Mouse (Mus musculus): Measurements from ENCODE around the gene Gm4707. TPM values are rescaled to one million over a fixed set of nuclear protein-coding genes. Genes with fewer than 3 reads are reported as not detected.
A peak's percentile ranks its signal among the peaks of the same experiment; 100 is the strongest.

The Gm4707 gene
- polyA plus RNA-seq (2015; fragmentation: Nextera tagmentation; extraction: Ambion mirVana), result 0.40 and 0.54 TPM in 2 replicates

DNA sequence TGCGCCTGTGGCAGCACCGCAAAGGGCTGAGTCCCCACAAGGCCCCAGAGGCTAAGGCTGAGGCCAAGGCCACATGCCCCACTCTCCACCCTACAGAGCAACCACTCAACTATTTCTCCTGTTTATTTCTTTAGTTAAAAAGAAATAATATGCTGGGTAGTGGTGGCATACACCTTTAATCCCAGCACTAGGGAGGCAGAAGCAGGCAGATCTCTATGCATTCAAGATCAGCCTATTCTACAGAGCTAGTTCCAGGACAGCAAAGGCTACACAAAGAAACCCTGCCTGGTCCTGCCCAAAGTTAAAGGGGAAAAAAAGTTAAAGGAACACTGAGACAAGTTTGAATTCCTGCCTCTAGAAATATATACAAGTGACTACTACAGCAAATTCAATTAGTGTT is at the start of gene Gm4707:
Gene Gm4707 (minus strand): TSS at position 101 of the 400 bp plus-strand sequence.
- Histone ChIP-seq H3K4me2 (replicated peaks; ENCODE audit: low read depth) (no peak within 1 kb of the TSS), H3K27me3 (replicated peaks; ENCODE audit: control insufficient read depth, insufficient read depth, low read length) (no peaks in the 10 kb centered on the region), H3K9ac (ENCODE audit: low read depth, low read length) (no peak within 1 kb of the TSS), H3K27ac (ENCODE audit: low read depth, low read length) (no peak within 1 kb of the TSS), H3K4me3 (ENCODE audit: low read depth, low read length) (no peak within 1 kb of the TSS), H3K36me3 (ENCODE audit: control insufficient read depth, insufficient read depth) (peaks cover 25% of the 10 kb centered on the region), H3K9me3 (ENCODE audit: control insufficient read depth) (no peaks in the 10 kb centered on the region), H3K4me1 (replicated peaks; ENCODE audit: control insufficient read depth, insufficient read depth, low read length) (no peaks in the 10 kb centered on the region)
- 91% methylated on average over 2 of the region's 2 CpGs for WGBS
- ATAC-seq, result no peak
- no peak for TF ChIP-seq CTCF (IDR thresholded peaks at IDR 0.05; ENCODE audit: low read depth)

DNA sequence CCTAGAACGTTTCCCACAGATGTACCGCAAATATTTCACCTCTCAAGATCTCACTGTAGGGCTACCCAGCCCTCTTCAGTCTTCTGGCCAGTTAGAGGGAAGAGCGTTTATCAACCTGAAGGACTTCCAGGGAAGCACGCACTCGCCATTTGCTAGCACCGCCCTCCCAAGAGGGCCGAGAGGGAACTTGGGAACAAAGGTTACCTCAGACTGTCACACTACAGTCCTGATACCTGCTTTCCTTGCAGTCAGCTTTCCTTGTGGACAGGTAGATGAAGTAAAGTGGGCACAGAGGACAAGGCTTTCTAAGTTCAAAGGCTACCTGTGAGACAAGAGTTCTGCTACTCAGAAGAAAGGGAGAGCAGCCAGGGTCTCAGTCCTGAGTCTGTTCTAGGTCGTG is 47.1 kb upstream of the Gm4707 start:
- WGBS, result 71% methylated on average over 8 of the region's 8 CpGs
- Histone ChIP-seq H3K9ac (ENCODE audit: low read depth, low read length) (no peak overlapping the region), H3K36me3 (ENCODE audit: control insufficient read depth, insufficient read depth) (peaks cover 16% of the 10 kb centered on the region), H3K27ac (ENCODE audit: low read depth, low read length) (no peak overlapping the region; the same call in 1 of the 2 replicates), H3K4me2 (replicated peaks; ENCODE audit: low read depth) (no peak overlapping the region), H3K4me1 (replicated peaks; ENCODE audit: control insufficient read depth, insufficient read depth, low read length) (no peaks in the 10 kb centered on the region), H3K4me3 (ENCODE audit: low read depth, low read length) (no peak overlapping the region), H3K27me3 (replicated peaks; ENCODE audit: control insufficient read depth, insufficient read depth, low read length) (no peaks in the 10 kb centered on the region), H3K9me3 (ENCODE audit: control insufficient read depth) (no peaks in the 10 kb centered on the region)
- TF ChIP-seq CTCF (IDR thresholded peaks at IDR 0.05; ENCODE audit: low read depth), result no peak
- peak; percentile 56 for ATAC-seq

DNA sequence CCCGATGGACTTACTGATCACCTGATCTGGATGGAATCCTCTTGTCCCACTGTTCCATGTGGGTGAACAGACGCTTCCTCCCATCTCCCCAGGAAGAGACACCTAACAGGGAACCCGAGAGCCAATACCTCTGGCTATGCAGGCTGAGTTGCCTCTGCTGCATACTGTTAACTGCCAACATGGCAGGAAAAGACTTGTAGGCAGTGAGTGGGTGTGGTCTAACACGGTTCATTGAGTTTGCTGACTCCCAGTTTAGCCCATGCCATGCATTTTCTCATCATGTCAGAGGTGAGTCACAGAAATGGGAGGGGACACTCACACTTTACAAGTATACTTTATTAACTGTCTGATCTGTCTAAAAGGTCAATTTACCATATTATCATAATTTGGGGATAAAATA is 36.1 kb upstream of the Gm4707 start:
- TF ChIP-seq CTCF (IDR thresholded peaks at IDR 0.05; ENCODE audit: low read depth), result no peak
- Histone ChIP-seq H3K36me3 (ENCODE audit: control insufficient read depth, insufficient read depth) (peaks cover 31% of the 10 kb centered on the region), H3K4me2 (replicated peaks; ENCODE audit: low read depth) (no peak overlapping the region), H3K4me3 (ENCODE audit: low read depth, low read length) (no peak overlapping the region), H3K9me3 (ENCODE audit: control insufficient read depth) (no peaks in the 10 kb centered on the region), H3K9ac (ENCODE audit: low read depth, low read length) (no peak overlapping the region), H3K4me1 (replicated peaks; ENCODE audit: control insufficient read depth, insufficient read depth, low read length) (no peaks in the 10 kb centered on the region), H3K27ac (ENCODE audit: low read depth, low read length) (no peak overlapping the region), H3K27me3 (replicated peaks; ENCODE audit: control insufficient read depth, insufficient read depth, low read length) (no peaks in the 10 kb centered on the region)
- no peak for ATAC-seq
- 84% methylated on average over 4 of the region's 4 CpGs for WGBS

DNA sequence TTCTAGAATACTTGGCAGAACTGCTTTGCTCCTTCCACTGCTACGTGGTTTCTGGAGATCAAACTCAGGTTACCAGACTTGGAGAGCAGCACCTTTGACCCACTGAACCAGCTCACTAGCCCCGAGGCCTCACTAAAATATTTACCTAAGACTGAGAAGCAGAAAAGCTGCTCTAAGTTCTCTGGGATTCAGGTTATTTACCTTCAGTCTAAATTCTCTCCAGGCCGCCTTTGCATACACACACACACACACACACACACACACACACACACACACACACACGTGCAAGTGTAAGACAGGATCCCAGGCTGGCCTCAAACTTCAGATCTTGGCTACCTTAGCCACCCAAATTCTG is 31.6 kb upstream of the Gm4707 start:
- peak; percentile 30; the same call in 1 of the 2 replicates for ATAC-seq
- 33% methylated on average over 4 of the region's 4 CpGs for WGBS
- H3K9ac ChIP-seq (ENCODE audit: low read depth, low read length), result no peak overlapping the region
- H3K4me2 ChIP-seq (replicated peaks; ENCODE audit: low read depth), result peak overlapping the region; percentile 32; the same call in 1 of the 2 replicates
- no peaks in the 10 kb centered on the region for H3K27me3 ChIP-seq (replicated peaks; ENCODE audit: control insufficient read depth, insufficient read depth, low read length)
- H3K27ac ChIP-seq (ENCODE audit: low read depth, low read length), result no peak overlapping the region
- H3K4me1 ChIP-seq (replicated peaks; ENCODE audit: control insufficient read depth, insufficient read depth, low read length), result no peaks in the 10 kb centered on the region
- no peaks in the 10 kb centered on the region for H3K9me3 ChIP-seq (ENCODE audit: control insufficient read depth)
- no peak overlapping the region for H3K4me3 ChIP-seq (ENCODE audit: low read depth, low read length)
- 0 out of 2 replicates have a peak, but pooled peaks cover 3% of the 10 kb centered on the region for H3K36me3 ChIP-seq (ENCODE audit: control insufficient read depth, insufficient read depth)
- TF ChIP-seq CTCF (IDR thresholded peaks at IDR 0.05; ENCODE audit: low read depth), result no peak

- Histone ChIP-seq H3K36me3 (ENCODE audit: control insufficient read depth, insufficient read depth) (no peaks in the 10 kb centered on the region), H3K27me3 (replicated peaks; ENCODE audit: control insufficient read depth, insufficient read depth, low read length) (no peaks in the 10 kb centered on the region), H3K9me3 (ENCODE audit: control insufficient read depth) (no peaks in the 10 kb centered on the region), H3K4me2 (replicated peaks; ENCODE audit: low read depth) (peak overlapping the region; percentile 32; the same call in 1 of the 2 replicates), H3K4me1 (replicated peaks; ENCODE audit: control insufficient read depth, insufficient read depth, low read length) (no peaks in the 10 kb centered on the region), H3K4me3 (ENCODE audit: low read depth, low read length) (no peak overlapping the region), H3K9ac (ENCODE audit: low read depth, low read length) (no peak overlapping the region), H3K27ac (ENCODE audit: low read depth, low read length) (no peak overlapping the region)
- peak; percentile 43 for ATAC-seq
- 42% methylated on average over 9 of the region's 9 CpGs for WGBS
- TF ChIP-seq CTCF (IDR thresholded peaks at IDR 0.05; ENCODE audit: low read depth), result no peak
These were observed 31.1 kb upstream of the Gm4707 start for GRCm38 (mm10) chr17:71490666-71491331.

- H3K4me1 ChIP-seq (replicated peaks; ENCODE audit: control insufficient read depth, insufficient read depth, low read length), result no peaks in the 10 kb centered on the region
- no peak overlapping the region for H3K27ac ChIP-seq (ENCODE audit: low read depth, low read length)
- H3K27me3 ChIP-seq (replicated peaks; ENCODE audit: control insufficient read depth, insufficient read depth, low read length), result no peaks in the 10 kb centered on the region
- H3K36me3 ChIP-seq (ENCODE audit: control insufficient read depth, insufficient read depth), result no peaks in the 10 kb centered on the region
- TF ChIP-seq CTCF (IDR thresholded peaks at IDR 0.05; ENCODE audit: low read depth), result no peak
- H3K9me3 ChIP-seq (ENCODE audit: control insufficient read depth), result no peaks in the 10 kb centered on the region
- H3K4me3 ChIP-seq (ENCODE audit: low read depth, low read length), result no peak overlapping the region
- no peak overlapping the region for H3K9ac ChIP-seq (ENCODE audit: low read depth, low read length)
- no peak overlapping the region for H3K4me2 ChIP-seq (replicated peaks; ENCODE audit: low read depth)
- ATAC-seq, result no peak
- WGBS, result 76% methylated on average over 9 of the region's 9 CpGs
These were observed 30.2 kb upstream of the Gm4707 start for GRCm38 (mm10) chr17:71489703-71490461.
